Mouse (Mus musculus) brain, embryonic 14.5 days (tissue): ENCODE measurements around the gene Med19. TPM values are rescaled to one million over a fixed set of nuclear protein-coding genes. Genes with fewer than 3 reads are reported as not detected.

Experiments used
- DNase-seq: peaks from one replicate; pipeline ENCODE4 v3.0.0-alpha.2; 2011; ENCODE audit warnings: low read depth
- CTCF ChIP-seq: fragments of 200-500 bp; IDR thresholded peaks from 2 replicates; pipeline ENCODE4 v1.5.1; 2012; ENCODE audit warnings: inconsistent platforms, mild to moderate bottlenecking, moderate library complexity, borderline replicate concordance; ENCODE audit not compliant: insufficient read depth, insufficient read length; ENCODE audit errors: extremely low read depth
- POLR2A ChIP-seq: fragments of 200-500 bp; IDR thresholded peaks from 2 replicates; pipeline ENCODE4 v1.6.1; 2012; ENCODE audit warnings: mild to moderate bottlenecking, inconsistent platforms, borderline replicate concordance; ENCODE audit not compliant: poor library complexity, insufficient read depth, insufficient read length, severe bottlenecking; ENCODE audit errors: extremely low read depth
- polyA plus RNA-seq: library from polyadenylated mRNA; depleted of rRNA; stranded (reverse); fragments of >200 nt; gene quantifications from 2 replicates; pipeline ENCODE4 v1.2.3, GENCODE M21; 2012

The Med19 gene
- polyA plus RNA-seq, 1 experiment: 40.1 TPM

DNA sequence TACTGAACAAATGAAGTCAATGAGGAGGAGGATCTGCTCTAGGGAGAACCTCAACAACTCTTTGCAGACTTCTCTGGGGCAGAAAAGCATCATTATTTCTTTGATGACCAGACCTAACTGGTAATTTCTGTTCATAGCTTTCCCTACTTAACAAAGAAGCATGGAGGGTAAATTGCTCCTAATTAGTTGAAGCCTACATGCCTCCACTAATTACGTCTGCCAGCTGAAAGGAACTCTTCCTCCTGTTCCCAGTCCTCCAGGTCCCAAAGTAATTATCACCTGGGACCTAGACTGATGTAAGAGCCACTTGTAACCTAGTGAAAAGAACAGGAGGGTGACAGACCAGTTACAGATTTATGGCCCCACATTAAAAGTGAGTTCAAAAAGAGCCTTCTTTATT, 29.3 kb downstream of the Med19 start:
- peak; percentile 55 for DNase-seq
- TF ChIP-seq CTCF (no peak), POLR2A (no peak)

DNA sequence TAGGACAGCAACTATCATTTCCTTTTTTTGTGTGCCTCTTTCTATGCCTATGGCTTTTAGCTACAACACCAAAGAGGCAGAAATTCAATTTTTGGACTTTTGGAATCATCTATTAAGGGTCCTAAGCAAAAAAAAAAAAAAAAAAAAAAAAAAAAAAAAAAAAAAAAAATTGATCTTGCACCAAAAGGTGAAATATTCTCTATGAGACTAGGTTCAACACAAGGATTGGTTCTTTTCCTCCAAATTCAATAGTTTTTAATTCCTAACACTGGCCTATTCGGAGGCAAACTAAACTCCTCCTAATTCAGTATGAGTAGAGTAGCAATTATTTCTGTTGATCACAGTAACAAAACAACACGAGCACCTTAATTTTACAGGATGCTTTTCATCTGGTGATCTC, 33.7 kb downstream of the Med19 start:
- DNase-seq: no peak

DNA sequence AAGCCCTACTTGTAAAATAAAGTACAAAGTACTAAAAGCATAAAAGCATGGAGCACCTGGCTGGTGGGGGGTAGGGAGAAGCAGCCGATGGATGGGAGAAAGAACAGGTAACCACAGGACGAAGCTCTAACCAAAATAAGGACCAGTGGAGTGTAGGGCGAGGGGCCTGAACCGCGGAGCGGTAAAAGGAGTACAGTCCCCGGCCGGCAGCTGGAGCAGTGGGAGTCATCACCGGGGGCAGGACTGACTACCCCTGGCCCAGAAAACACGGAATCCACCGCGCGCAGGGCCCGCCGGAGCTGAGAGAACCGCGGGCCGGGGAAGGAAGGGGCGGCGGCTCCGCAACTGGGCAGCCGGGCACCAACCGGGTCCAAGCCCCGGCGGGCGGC, 36.2 kb downstream of the Med19 start:
- DNase-seq: no peak
- TF ChIP-seq POLR2A: no peak
- no peak for TF ChIP-seq CTCF

More for the DNA sequence above, 33.7 kb downstream of the Med19 start:
- TF ChIP-seq POLR2A (no peak), CTCF (no peak)

DNA sequence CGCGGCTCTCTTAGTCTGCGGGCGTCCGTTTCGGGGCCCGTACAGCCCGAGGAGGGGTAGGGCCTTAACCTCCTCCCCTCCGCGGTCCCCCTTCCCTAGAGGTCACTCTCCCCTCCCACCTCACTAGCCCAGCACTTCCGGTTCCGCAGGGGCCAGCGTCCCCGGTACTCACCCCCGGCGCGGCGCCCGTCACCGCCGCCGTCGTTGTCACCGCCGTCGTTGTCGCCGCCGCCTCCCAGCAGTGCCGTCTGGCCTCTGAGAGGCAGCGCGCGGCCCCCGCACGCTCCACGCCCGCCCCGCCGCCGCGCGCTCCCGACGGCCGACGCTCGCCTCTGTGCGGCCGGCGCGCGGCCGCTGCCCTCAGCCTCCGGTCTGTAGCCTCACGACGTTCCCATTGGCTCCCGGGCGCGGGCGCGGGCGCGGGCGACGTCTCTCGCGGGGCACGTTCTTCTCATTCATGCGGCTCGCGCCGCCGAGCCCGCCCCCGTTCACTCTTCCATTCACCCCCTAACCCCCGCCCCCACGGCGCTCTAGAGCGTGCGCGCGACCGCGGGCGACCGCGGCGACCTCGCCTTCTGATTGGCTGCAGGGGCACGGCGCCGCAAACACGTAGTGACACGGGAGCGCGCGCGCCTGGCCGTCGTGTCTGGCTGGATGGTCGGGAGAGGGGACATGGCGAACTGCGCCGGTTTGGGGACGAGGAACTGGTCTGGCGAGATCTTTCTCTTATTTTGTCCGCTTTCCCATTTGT, 36.8 kb downstream of the Med19 start, which contains the start of gene Zdhhc5:
TSS of gene Zdhhc5 (minus strand) at position 370 of the 751 bp plus-strand sequence.
- peak; percentile 100 for DNase-seq
- TF ChIP-seq CTCF (no peak), POLR2A (peak; percentile 92)

DNA sequence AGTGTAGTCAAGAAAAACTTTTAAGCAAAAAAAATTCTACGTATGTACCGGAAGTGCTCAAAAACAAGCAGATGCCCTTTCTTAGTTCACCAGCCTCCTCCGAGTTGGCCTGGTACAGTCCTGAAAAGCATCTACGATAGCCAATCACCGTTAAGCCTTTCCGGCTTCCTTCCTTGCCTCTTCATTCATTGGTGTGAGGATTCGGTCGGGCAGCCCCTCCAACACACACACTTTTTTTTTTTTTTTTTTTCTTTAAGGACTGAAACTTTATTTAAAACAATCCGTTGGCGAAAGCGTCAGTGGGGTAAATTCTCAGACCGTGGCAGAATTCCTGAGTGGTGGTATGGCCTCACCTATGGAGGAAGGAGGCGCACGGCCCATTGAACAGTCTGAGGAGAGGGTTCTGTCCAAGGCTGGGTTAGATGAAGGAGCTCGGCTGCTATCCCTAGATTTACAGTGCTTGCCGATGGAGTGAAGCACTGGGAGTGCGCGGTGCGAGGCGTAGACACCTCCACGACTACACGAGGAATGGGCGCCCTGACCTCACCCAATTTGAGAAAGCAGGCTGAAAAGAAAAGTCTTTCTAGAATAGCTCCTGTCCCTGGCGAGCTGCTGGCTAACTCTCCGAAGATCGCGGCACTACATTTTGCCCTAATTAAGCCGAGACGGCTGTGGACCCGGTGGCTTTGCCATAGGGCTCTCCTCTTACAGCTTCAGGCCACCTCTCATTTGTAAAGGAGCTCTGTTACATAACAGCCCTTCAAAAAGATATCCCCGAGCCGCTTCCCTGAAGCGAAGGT, 37.6 kb downstream of the Med19 start:
- TF ChIP-seq POLR2A: no peak
- no peak for TF ChIP-seq CTCF
- DNase-seq: peak; percentile 99

DNA sequence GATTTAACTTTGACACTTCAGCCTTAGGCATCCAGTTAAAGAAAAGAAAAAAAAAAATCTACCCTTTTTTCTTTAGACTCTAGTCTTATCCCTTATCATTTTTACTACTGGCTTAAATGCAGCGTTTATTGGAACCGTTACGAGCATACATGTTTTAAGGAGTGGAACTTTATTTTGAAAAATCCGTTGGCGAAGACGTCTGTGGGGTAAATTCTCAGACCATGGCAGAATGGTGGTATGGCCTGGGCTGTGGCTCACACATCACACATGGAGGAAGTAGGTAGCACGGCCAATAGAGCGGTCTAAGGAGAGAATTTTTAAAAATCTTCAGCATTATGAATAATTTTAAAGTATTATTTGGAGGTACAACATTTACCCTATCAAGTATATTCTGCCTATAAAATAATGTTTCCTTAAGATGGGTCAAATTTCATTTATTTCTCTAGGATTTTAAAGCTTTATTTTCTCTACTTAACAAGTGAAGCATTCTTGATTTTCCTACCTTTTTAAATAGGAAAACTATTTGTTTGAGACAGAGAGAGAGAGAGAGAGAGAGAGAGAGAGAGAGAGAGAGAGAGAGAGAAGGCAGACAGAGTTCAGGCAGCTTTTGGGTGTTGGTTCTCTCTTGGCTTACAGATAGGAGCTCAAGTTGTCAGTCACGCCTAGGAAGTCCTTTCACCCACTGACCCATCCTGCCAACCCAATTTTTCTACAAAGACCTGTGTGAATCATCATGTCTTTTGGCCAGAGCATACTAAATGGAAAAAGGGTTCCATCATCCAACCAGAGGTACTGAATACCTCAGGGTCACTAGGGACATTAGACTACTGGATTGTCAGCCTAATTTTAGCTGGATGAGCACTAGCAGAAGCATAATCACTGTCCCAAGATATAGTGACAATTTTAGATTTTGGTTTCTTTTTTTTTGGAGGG, 38.5 kb downstream of the Med19 start:
- DNase-seq: no peak
- TF ChIP-seq CTCF: no peak
- no peak for TF ChIP-seq POLR2A

DNA sequence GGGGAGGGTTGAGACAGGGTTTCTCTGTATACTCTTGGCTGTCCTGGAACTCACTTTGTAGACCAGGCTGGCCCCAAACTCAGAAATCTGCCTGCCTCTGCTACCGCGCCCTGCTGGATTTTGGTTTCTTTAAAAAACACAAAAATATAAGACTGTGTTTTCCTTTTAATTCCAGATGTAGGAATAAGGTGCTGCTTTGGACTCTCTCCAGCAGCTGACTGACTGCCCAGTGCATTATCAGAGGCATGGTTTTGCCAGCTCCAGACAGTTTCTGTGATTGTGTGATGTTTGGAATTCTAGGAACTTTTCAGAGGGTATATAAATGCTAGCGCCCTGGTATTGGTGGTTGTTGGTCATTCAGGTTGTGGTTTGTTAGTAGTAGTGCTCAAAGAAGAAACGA, 39.2 kb downstream of the Med19 start:
- no peak for DNase-seq
- no peak for TF ChIP-seq POLR2A
- TF ChIP-seq CTCF: no peak

DNA sequence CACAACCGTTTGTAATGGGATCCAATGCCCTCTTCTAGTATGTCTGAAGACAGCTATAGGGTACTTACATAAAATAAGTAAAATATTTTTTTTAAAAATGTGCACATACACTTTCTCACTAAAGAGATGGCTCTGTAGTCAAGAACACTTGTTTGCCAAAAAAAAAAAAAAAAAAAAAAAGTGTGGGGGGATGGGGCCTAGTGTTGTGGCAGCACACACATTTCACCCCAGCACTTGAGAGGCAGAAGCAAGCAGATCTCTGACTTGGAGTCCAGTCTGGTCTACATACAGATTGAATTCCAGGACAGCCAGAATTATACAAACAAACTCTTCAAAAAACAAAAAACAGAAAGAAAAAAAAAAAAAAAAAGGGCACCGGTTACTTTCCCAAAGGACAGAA, 42.5 kb downstream of the Med19 start:
- no peak for DNase-seq
- TF ChIP-seq POLR2A (no peak), CTCF (no peak)

DNA sequence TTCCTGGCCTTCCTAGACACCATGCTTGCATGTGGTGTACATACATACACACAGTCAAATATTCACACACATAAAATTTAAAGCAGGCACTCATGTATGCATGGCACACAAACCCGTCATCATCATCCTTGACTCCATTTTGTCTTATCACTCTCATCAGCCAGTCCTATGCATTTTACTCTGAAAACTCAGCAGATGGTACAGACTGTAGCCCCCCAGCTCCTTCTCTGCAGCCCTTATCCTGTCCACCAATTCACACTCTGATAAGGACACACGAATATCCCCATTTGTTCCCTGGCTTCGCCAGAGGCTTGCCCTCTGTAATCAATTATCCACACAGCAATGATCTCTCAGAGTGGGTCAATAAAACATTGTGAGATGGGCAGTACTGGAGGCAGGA, 43.0 kb downstream of the Med19 start:
- TF ChIP-seq POLR2A: no peak
- TF ChIP-seq CTCF: no peak
- DNase-seq: no peak

DNA sequence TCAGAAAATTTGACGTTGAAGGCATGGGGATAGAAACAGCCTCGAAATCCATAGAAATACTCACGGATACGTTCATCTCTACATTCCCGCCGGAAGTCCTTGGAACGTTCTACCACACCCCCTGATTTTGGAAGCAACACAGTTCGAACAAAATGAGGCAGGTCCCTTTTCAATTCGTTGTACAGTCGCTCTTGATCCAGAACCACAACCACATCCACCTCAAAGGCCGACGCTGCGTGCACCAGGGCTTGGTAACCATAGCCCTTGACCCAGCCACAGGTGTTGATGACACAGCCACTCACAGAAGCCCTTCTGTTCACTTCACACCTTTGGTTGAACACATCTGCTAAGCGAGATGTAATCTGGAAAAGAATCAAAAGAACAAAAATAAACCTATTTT, 45.7 kb downstream of the Med19 start:
- TF ChIP-seq POLR2A: no peak
- no peak for TF ChIP-seq CTCF
- DNase-seq: no peak

DNA sequence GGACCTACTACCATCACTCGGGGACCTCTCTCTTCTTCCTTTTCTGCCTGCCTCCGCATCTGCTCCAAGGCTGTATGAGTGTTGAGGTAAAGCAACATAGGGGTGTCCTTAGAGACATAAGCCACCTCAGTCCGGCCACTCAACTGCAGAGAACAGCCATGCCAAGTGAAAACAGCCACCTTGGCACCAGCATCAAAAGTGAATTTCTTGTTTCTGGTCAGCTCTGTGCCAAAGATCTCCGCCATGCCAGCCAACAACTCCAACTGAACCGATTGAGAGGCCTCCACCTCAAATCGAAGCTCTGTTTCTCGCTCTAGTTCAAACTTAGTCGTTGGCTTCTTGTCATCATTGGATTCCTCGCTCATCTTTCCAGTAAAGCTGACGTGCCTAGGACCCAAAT, 47.6 kb downstream of the Med19 start:
- DNase-seq: no peak
- no peak for TF ChIP-seq CTCF
- TF ChIP-seq POLR2A: no peak
